Mouse (Mus musculus) bone marrow, adult 2 months (tissue): ENCODE results near the gene Dok5. TPM values are rescaled to one million over a fixed set of nuclear protein-coding genes. Genes with fewer than 3 reads are reported as not detected.

Experiments
- H3K27ac ChIP-seq: fragments of 200-500 bp; 2 replicates; pipeline ENCODE4 v1.5.1; 2012; ENCODE audit warnings: low read depth, mild to moderate bottlenecking, control low read depth, inconsistent platforms, low read length; ENCODE audit not compliant: control insufficient read depth, poor library complexity, insufficient read depth
- H3K4me1 ChIP-seq: fragments of 200-500 bp; 2 replicates; pipeline ENCODE4 v1.6.1; 2011; ENCODE audit warnings: low read length; ENCODE audit not compliant: control insufficient read depth, insufficient read depth
- H3K4me3 ChIP-seq: fragments of 200-500 bp; replicated peaks from 2 replicates; pipeline ENCODE3; 2011; ENCODE audit warnings: mild to moderate bottlenecking, low read depth, low read length, control low read depth; ENCODE audit not compliant: control insufficient read depth
- CTCF ChIP-seq: fragments of 200-500 bp; IDR thresholded peaks from 2 replicates; pipeline ENCODE4 v1.5.1; 2011; ENCODE audit warnings: low read length, control low read depth; ENCODE audit not compliant: control insufficient read depth, insufficient read depth
- POLR2A ChIP-seq: fragments of 200-500 bp; IDR thresholded peaks from 2 replicates; pipeline ENCODE4 v1.6.1; 2011; ENCODE audit warnings: low read depth, mild to moderate bottlenecking, control low read depth, low read length, borderline replicate concordance; ENCODE audit not compliant: control insufficient read depth
- WGBS: fragments of 180-500 bp; shearing (Covaris S2); methylation state at CpG from one replicate; pipeline ENCODE4 v1.1.7; 2018; 5-methylcytosine and 5-hydroxymethylcytosine counted together
- polyA plus RNA-seq: library from polyadenylated mRNA; stranded (reverse); fragments of >200 nt; gene quantifications from 2 replicates; pipeline ENCODE4 v1.2.4, GENCODE M21; 2011; ENCODE audit warnings: low replicate concordance; ENCODE audit not compliant: missing spikeins, insufficient read depth, insufficient read length

The Dok5 gene
- polyA plus RNA-seq, 1 experiment = not detected

GRCm38 (mm10) chr2:170895096-170895495, 163.5 kb downstream of the Dok5 start:
- Histone ChIP-seq H3K27ac (no peak overlapping the region), H3K4me3 (no peak overlapping the region), H3K4me1 (no peaks in the 10 kb centered on the region)
- TF ChIP-seq CTCF (no peak), POLR2A (no peak)
- 77% methylated on average over 8 of the region's 8 CpGs for WGBS

GRCm38 (mm10) chr2:170902204-170903028, 170.8 kb downstream of the Dok5 start:
- Histone ChIP-seq H3K27ac (no peak overlapping the region), H3K4me3 (no peak overlapping the region), H3K4me1 (no peaks in the 10 kb centered on the region)
- TF ChIP-seq CTCF (no peak), POLR2A (no peak)
- WGBS = 81% methylated on average over 13 of the region's 13 CpGs

GRCm38 (mm10) chr2:170903029-170903306, 171.4 kb downstream of the Dok5 start:
- WGBS = 82% methylated on average over 7 of the region's 7 CpGs
- TF ChIP-seq CTCF (no peak), POLR2A (no peak)

GRCm38 (mm10) chr2:170903367-170903766, 171.8 kb downstream of the Dok5 start:
- Histone ChIP-seq H3K4me3 (no peak overlapping the region), H3K27ac (no peak overlapping the region), H3K4me1 (no peaks in the 10 kb centered on the region)
- WGBS = 82% methylated on average over 9 of the region's 9 CpGs
- no peak for TF ChIP-seq POLR2A

More at GRCm38 (mm10) chr2:170903029-170903306, 171.4 kb downstream of the Dok5 start:
- no peaks in the 10 kb centered on the region for H3K4me1 ChIP-seq
- H3K4me3 ChIP-seq = no peak overlapping the region
- no peak overlapping the region for H3K27ac ChIP-seq

DNA sequence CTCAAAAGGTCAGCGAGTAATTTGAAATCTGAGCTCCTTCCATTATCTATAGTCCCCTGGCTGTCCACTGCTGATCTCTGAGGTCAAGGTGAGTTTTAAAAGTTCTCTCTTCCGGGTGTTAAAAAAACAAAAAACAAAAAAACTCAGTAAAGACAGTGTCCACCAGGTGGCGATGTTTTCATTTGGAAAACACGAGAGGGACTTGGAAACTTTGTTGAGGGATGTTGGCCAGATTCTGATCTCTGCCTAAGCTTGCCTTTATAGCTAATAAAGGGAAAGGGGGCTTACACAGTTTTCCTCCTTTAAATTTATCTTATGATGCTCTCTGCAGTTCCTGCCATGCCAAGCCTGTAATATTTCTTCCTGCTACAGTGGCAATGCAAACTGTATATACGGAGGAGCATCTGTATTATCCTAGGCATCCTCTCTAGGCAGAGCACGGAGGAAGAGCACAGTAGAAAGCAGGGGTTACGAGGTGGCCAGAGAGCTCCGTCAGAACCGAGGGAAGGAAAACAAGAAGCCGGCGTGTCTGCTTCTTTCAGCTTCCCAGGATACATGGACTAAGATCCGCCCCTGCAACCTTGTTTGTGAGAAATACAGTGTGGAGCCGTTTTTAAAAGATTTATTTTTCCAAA, 181.1 kb downstream of the Dok5 start:
- TF ChIP-seq POLR2A (no peak), CTCF (no peak)
- Histone ChIP-seq H3K27ac (no peak overlapping the region), H3K4me3 (no peak overlapping the region), H3K4me1 (no peaks in the 10 kb centered on the region)
- WGBS = 47% methylated on average over 13 of the region's 13 CpGs

DNA sequence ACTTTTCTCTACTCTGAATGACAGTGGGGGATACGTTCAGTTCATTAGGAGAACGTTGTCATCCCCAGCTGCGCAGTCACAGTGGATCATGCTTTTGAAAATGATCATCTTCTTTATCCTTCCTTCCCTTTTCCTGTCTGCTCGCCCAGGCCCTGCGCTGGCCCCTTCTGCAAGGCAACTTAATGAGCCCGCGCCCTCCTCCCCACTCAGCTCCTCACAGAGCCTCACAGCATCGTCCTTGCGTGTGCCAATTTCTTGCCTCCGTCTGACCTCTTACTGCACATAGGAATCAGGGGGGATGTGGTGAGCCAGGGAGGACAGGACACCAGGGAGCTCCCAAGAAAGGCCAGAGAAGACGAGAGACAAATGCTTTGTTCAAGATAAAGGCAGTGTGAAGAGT, 182.3 kb downstream of the Dok5 start:
- WGBS = 80% methylated on average over 11 of the region's 11 CpGs
- TF ChIP-seq POLR2A = no peak
- TF ChIP-seq CTCF = no peak
- no peak overlapping the region for H3K27ac ChIP-seq
- H3K4me3 ChIP-seq = no peak overlapping the region
- no peaks in the 10 kb centered on the region for H3K4me1 ChIP-seq

- Histone ChIP-seq H3K27ac (no peak overlapping the region), H3K4me3 (no peak overlapping the region), H3K4me1 (no peaks in the 10 kb centered on the region)
- TF ChIP-seq CTCF (no peak), POLR2A (no peak)
- 78% methylated on average over 8 of the region's 8 CpGs for WGBS
Observed at GRCm38 (mm10) chr2:170915646-170916045, 184.0 kb downstream of the Dok5 start.

GRCm38 (mm10) chr2:170922260-170922659, 190.7 kb downstream of the Dok5 start:
- Histone ChIP-seq H3K27ac (no peak overlapping the region), H3K4me3 (no peak overlapping the region), H3K4me1 (no peaks in the 10 kb centered on the region)
- TF ChIP-seq POLR2A (no peak), CTCF (no peak)
- WGBS = 57% methylated on average over 3 of the region's 3 CpGs

GRCm38 (mm10) chr2:170924131-170924530, 192.5 kb downstream of the Dok5 start:
- no peaks in the 10 kb centered on the region for H3K4me1 ChIP-seq
- TF ChIP-seq CTCF (no peak), POLR2A (no peak)
- no peak overlapping the region for H3K4me3 ChIP-seq
- H3K27ac ChIP-seq = no peak overlapping the region
- 74% methylated on average over 4 of the region's 4 CpGs for WGBS
